Mouse (Mus musculus): ENCODE measurements at regions not wholly inside any gene's neighbourhood (a gene's known extent, or its start where the extent isn't known, plus 50 kb on each side); places are given as distances from the start of the nearest gene placed in this dataset.
A peak's percentile ranks its signal among the peaks of the same experiment; 100 is the strongest.
"Not testable (repeated sequence)": the region's sequence is repeated elsewhere in the genome, so short reads cannot be mapped to it uniquely, and the experiment has no call there.

DNA sequence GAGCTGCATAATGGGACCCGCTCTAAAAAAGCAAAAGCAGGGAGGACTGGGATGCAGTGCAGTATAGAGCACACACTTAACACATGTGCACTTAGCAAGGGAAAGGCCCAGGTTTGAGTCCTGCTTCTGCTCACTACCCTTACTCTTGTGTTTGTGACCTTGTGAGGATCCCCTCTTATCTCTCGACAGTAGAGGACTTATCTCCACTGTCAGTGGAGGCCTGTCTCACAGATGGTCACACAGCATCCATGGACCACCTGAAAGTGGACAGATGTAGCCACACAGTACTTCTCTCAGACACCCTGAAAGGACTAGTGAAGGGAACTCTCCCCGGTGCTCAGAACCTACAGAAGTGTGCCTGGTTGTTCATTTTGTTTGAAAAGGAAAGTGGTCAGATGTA is 128.5 kb upstream of the Max start:
- DNase-seq (ENCODE audit: low read depth in 2 of 2, low spot score in 2 of 2): no peak

DNA sequence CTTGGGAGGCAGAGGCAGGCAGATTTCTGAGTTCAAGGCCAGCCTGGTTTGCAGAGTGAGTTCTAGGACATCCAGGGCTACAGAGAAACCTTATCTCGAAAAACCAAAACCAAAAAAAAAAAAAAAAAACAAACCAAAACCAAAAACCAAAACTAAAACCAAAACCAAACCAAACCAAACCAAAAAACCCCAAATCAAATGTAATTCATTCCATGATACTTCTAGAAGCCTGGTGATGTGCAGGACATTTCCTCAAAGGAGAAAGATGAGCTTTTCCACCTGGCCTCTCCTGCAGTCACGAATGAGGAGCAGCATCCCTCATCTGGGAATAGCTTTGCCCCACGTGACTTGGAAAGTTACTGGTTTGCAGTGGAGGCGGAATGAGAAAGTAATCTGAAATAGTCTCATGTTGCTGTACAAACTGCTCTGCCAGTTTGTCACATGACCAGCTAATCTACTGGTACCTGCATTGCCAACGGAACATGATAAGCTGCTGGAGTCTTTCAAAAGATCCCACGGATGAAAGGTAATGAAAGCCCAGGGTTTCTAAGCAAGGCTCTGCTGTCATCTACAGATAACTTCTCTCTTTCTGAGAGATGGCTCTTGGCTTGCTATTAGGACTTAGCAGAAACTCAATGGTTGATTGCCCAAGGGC is 127.8 kb upstream of the Max start:
- DNase-seq (ENCODE audit: low read depth in 2 of 2, low spot score in 2 of 2): no peak

DNA sequence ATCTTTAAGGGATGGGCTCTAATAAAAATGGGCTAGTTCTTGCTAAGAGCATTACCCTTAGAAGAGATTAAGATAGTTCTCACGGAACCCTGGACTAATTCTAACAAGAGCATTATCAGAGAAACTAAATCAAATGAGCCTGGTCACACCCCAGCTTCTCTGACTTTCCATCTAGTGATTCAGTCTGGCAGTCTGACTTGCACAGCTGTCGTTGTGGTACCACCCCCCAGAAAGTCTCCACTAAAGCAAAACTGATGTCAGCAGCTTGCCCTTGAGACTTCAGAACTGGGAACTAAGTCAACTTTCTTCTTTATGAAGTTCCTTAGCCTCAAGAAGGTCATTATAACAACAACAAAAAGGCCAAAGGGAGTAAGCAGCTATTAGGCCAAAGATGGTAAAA is 126.5 kb upstream of the Max start:
- no peak for DNase-seq (ENCODE audit: low read depth in 2 of 2, low spot score in 2 of 2)

DNA sequence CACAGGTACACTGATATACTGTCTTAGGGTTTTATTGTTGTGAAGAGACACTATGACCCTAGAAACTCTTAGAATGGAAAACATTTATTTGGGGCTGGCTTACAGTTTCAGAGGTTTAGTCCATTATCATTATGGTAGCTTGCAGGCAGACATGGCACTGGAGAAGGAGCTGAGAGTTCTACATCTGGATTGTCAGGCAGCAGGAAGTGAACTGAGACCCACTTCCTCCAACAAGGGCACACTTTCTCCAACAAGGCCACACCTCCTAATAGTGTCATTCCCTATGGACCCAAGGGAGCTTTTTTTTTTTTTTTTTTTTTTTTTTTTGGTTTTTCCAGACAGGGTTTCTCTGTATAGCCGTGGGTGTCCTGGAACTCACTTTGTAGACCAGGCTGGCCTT is 124.9 kb upstream of the Max start:
- DNase-seq (ENCODE audit: low read depth in 2 of 2, low spot score in 2 of 2): not testable (repeated sequence)

DNA sequence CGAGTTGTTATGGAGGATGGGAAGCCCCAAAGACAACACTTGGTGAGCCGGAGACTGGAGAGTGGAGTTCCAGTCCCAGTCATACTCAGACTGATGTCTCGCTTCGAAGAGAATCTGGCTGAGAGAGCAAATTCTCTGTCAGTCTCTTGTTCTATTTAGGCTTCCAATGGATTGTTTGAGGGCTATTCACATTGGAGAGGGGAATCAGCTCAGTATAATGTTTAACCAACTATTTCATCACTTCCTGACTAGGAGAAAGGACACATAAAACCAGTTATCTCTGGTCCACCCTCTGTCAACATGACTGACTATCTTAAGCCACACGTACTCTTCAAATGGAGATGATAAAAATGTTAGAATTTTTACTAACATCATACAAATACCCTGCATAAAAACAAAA is 123.9 kb upstream of the Max start:
- no peak for DNase-seq (ENCODE audit: low read depth in 2 of 2, low spot score in 2 of 2)

DNA sequence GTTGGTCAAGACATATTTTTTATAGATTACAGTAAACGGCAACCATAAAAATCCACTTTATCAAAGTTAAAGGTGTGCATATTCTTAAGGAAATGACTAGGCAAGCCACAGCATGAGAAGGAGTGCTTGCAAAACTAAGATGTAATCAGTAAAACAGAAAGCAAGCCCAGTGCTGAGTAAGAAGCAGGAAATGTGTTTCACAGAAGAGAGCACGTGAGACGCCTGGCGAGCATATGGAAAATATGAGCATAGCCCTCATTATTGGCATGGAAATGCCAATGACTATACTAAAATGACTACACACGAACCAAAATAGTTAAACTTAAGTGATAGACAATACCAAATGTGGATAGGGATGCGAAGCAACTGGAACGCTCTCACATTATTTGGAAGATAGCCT is 123.2 kb upstream of the Max start:
- no peak for DNase-seq (ENCODE audit: low read depth in 2 of 2, low spot score in 2 of 2)

DNA sequence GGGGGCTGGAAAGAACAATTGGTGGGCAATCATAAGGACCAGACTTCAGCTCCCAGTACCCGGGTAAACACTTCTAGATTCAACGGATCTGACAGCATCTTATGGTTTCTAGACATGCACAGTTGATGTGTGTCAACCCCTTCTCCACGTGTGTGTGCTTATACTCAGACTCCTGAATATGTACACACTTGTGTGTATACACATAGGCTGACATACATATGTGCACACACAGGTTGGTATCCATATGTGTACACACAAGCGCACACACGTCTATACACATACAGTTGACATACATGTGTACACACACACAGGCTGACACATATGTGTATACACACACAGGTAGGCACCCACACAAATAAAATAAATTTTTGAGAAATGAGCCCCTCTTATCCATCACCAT is 122.7 kb upstream of the Max start:
- DNase-seq (ENCODE audit: low read depth in 2 of 2, low spot score in 2 of 2): no peak

DNA sequence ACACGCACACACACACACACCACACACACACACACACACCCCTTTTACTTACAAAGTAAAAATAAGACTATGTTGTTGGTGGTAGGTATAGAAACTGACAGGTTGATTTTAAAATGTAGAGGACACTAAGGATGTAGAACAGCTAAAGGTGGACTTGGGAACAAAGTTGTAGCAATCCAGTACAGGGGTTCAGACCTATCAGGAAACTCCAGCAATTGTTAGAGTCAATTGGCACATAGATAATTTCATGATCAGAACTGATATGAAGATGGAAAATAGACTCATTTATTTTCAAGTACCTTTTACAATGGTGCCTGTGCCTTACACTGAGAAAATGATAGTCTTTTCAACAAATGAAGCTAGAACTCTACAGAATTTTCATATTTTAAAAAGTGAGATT is 122.3 kb upstream of the Max start:
- no peak for DNase-seq (ENCODE audit: low read depth in 2 of 2, low spot score in 2 of 2)

DNA sequence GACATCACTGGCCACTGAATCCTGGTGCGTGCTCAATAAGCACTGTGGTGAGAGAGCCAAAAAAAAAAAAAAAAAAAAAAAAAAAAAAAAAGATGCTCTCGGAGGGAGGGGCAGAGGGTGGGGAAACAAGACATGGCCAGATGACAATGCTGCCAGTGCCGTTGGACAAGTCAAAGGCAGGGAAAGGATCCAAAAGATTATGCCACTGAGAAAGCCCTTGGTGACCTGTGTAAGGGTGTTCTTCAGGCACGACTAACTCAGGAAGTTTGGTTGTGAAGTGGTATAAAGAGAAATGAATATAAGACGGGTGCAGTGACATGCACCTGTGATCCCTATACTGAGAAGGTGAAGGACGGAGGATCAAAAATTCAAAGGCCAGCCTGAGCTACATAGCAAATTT is 121.8 kb upstream of the Max start:
- DNase-seq (ENCODE audit: low read depth in 2 of 2, low spot score in 2 of 2): no peak

DNA sequence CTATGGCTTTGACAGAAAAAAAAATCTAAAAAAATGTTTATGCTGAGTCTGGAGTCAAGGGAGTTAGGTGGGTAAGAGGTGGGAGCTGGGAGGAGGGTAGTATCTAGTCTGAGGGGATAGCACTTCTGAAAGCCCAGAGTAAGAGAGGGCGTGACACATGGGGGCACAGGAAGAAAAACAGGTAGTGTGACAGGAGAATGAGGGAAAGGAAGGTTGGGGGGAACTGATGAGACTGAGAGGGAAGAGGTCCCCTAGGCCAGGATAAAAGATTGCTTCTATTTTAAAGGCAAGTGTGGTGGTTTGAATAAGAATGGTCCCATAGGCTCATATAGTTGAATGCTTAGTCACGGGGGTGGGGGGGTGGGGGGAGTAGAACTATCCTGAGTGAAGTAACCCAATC is 119.8 kb upstream of the Max start:
- no peak for DNase-seq (ENCODE audit: low read depth in 2 of 2, low spot score in 2 of 2)

DNA sequence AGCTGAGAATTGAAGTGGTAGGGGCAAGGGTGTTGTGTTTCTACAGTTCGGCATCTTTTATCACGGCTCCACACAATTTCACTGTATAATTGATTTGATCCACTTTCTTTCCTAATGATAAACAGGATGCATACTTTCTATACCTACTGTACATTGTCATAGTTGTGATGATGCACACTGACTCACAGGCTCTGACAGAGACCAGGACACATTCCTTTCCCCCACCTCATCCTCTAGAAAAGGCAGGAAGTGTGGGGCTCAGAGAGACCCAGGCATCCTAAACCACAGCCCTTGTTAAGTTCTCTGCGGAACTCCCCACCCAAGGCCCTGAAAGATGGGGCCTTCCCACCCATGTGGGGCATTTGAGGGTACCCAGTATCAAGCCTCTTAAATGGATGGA is 117.5 kb upstream of the Max start:
- no peak for DNase-seq (ENCODE audit: low read depth in 2 of 2, low spot score in 2 of 2)

DNA sequence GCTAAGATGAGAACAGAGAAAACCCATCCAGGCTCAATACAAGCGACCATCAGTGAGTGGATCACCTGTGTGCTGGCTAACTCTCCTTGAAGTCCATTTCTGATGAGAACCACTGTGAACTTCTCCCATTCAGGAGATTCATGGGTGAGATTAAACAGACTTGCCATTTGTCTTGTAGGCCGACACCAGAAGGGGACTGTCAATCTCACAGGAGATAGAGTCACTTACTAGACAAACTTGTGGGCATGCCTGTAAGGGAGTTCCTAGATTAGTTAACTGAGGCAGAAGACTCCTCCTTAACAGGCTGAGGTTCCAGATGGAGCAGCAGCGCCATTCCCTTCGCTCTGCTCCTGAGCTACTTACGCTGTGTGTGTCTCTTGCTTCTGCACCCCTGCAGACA is 114.7 kb upstream of the Max start:
- no peak for DNase-seq (ENCODE audit: low read depth in 2 of 2, low spot score in 2 of 2)

DNA sequence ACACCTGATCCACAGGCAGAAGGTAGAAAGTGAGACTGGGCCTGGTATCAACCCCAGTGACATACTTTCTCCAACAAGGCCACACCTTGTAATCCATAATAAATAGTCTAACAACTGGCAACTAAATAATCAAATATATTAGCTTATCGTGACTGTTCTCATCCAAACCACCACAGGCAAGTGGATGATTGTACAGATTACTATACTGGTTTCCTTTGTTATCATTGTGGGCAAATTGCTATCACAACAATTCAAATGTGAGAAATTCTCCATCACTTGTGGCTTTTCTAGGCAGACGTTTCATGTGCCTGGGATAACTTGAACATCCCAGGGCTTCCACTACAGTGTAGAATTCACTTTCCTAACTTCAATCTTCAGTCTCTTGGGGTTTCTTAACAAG is 112.6 kb upstream of the Max start:
- no peak for DNase-seq (ENCODE audit: low read depth in 2 of 2, low spot score in 2 of 2)

DNA sequence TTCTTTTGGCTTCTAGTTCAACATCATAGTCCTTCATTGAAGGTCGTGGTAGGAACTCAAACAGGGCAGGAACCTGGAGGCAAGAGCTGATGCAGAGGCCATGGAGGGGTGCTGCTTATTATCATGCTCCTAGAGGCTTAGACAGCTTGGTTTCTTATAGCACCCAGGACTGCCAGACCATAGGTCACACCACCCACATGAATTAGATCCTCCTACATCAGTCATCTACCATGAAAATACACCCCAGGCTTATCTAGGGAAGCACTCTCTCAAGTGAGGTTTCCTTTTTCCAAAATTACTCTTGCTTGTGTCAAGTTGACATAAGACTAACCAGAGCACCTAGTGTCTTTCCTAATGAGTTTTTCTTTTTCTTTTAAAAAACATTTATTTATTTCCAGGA is 109.7 kb upstream of the Max start:
- no peak for DNase-seq (ENCODE audit: low read depth in 2 of 2, low spot score in 2 of 2)

DNA sequence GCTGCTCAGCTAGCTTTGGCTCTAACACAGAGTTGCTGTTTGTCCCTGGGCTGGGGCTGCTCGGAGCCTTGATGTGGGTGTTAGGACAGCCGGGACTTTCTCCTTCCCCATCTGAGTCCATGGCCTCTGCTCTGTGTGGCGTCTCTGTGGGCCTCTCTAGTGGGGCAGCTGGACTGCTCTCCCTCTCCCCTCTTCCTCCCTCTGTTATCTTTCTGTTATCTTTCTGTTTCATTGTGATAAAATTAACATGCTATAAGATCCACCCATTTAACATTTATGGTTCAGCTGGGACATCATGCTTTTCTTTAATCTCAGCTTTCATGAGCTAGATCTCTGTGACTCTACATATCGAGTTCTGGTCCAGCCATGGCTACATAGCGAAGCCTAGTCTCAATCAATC is 105.9 kb upstream of the Max start:
- DNase-seq (ENCODE audit: low read depth in 2 of 2, low spot score in 2 of 2): no peak

DNA sequence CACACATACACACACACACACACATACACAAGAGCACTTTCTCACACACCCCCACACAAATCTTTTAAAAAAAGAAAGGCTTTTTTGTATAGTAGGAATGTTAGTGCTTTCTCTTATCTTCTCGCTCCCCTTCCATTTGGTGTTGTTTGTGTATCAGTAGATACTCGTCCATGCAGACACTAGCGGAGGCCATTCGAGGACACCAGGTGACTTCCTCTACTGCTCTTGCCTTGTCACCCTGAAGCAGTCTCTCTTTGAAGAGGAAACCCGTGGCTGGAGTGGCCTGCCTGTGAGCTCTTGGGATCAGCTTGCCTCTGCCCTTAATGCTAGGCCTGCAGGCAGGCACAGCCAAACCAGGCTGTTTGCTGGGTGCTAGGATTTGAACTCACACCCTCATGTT is 105.1 kb upstream of the Max start:
- DNase-seq (ENCODE audit: low read depth in 2 of 2, low spot score in 2 of 2): no peak

DNA sequence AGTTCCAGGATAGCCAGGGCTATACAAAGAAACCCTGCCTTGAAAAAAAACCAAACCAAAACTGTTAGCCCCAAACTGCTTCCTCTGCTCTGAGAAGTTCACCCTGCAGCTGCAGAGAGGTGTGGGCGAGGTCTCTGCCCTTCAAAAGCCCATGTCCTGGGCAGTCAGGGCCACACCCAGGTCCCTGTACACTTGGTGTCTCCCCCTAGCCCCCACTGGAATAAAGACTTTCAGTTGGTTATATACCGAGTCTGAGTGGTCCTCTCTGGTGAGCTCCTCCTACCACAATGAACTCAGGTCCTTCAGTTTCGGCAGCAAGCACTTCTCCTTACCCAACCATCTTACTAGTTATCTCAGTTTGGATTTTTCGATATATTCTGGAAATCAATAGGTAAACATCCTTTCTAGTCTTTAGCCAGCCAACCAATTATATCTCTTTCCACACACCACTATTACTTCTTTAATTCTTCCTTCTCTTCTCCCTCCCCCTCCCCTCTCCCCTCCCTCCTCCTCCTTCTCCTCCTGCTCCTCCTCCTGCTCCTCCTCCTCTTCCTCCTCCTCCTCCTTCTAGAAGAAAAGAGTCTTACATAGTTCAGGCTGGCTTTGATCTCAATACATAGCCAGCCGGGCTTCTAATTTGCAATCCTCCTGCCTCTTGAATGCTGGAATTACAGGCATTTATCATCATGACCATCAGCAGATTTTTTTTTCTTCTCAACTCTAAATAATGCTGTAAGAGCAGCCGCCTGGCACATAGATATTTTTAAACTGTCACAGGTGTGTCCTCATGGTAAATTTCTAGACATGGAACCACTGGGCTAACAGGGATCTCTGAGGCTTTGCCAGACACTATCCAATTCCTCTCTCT is 103.9 kb upstream of the Max start:
- no peak for DNase-seq (ENCODE audit: low read depth in 2 of 2, low spot score in 2 of 2)

DNA sequence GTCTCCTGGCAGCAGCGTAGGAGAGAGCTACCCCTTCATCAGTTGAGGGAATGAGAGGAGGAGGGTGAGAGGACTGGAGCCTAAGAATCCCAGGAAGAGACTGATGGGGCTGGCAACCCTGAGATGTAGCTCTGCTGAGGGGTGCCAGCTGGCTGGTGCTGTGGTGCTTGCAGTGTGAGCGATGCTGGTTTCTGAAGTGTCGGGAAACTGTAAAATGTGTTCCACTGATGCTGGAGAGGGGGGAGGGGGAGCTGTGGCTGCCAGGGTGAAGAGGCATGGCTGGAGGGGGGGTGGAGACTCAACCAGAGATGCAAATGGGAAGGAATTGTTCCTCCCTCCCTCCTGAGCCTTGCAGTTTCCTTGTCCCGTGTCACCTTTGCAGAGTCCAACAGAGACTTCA is 102.0 kb upstream of the Max start:
- DNase-seq (ENCODE audit: low read depth in 2 of 2, low spot score in 2 of 2): no peak

DNA sequence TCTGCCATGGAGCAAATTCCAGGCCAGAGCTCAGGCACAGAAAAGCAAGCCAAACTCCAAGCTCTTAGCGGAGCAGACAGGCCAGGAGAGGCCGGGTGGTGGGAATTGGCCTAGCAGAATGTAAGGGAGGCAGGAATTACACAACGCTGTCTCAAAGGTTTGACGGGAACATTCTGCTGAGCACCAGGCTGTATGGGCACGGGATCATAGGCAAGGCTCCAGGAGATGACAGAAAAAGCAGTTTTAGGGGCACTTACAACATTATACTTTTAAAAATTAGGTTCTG is 99.5 kb upstream of the Max start:
- no peak for DNase-seq (ENCODE audit: low read depth in 2 of 2, low spot score in 2 of 2)

DNA sequence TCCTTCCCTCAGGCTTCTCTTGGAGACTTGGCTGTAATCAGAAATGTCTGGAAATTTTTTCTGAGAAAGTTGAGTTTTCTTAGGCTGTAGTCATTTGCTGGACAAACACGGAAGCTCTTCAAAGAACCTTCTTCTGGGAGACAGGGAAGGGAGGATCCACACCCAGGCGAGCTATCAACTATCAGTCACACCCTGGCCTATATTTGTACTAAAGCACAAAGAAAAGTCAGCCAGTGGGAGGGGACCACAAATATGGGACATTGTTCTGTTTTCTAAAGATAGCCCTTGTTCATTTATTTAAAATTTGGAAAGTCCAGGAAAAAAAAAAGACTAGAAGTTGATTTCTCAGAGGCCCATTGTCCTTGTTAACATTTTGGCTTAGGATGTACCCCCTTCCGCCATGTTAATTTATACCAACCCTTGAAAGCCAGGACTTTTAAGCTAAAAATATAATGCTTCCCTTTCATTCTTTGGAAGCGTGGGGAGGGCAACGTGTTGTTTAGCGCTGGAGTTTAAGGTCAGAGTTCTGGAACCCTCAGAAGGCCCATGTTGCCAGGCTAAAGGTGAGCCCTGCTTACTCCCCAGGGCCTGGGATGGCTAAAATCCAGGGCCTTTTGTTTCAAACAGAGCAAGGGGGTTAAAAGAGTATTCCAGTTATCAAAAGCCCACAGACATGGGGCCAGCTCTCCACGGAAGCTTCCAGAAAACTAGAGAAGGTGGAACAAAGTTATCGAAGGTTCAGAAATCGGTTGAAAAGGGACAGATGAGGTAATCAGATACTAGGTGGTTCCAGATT is 99.0 kb upstream of the Max start:
- no peak for DNase-seq (ENCODE audit: low read depth in 2 of 2, low spot score in 2 of 2)

DNA sequence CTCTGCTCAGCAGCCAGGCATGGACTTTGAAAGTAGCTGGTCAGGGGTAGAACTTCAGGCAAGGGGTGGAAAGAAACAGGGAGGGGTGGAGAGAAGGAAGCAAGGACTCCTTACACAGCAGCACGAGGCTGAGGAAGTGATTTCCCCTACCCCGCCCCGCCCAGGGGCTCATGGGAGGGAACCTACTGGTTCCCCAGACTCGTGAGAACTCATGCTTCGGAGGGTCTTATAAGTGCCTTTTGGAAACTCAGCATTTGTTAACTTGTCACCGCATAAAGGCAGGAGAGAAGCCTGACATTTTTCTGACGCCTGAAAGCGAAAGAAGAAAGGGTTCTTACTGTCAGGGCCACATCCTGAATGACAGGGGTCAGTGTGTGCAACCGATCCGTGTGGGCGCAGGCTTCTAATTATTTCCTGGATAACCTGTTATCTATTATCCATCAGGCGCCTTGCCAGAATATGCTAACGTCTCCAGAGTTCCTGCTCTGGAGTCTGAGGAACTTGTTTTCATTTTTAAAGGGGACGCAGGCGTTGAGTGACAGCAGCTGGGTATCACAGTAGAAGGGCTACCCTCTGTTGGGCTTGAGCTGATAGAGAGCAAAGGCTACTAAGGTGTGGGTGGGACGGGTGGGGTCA is 98.2 kb upstream of the Max start:
- peak in 1 of 2 experiments; percentile 24 for DNase-seq (ENCODE audit: low read depth in 2 of 2, low spot score in 2 of 2)

DNA sequence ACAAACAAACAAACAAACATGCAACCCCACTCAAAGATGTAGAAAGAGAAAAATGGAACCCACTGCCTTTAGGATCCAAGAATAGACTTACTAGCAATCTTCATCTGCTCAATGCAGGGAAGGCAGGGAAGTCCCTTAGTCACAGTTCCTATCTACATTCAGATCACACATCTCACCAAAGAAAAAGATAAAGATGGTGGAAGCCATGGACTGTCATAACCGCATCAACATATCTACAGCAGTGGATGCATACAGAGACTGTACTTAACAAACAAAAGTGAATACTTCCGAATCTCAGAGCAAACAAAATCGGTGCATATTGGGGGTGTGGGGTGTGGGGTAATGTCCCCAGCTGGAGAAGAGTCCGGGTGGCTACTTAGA is 97.7 kb upstream of the Max start:
- no peak for DNase-seq (ENCODE audit: low read depth in 2 of 2, low spot score in 2 of 2)

All from CD8-positive naive resting alpha-beta T cell, adult 2 months (primary cell).